Mouse (Mus musculus) bone marrow macrophage, adult 2 months (primary cell): ENCODE results near the gene Ifi206.

Experiments used
- CTCF ChIP-seq: IDR thresholded peaks from 2 replicates; pipeline ENCODE4 v1.5.1; 2012; ENCODE audit warnings: low read depth, mild to moderate bottlenecking, low read length, moderate library complexity
- POLR2A ChIP-seq: IDR thresholded peaks from 2 replicates; pipeline ENCODE4 v1.6.1; 2012; ENCODE audit warnings: mild to moderate bottlenecking, low read depth, low read length, borderline replicate concordance

GRCm38 (mm10) chr1:173456139-173456754, 34.6 kb downstream of the Ifi206 start:
- TF ChIP-seq CTCF (no peak), POLR2A (no peak)
